15 mouse cellular contexts compared by ENCODE assay signal in genomic region chr12:51636260-51636659, GRCm38 (mm10). TPM values are rescaled to one million over a fixed set of nuclear protein-coding genes. Genes with fewer than 3 reads are reported as not detected.
"Had no signal": no experiment of that assay in that cellular context is flagged by ENCODE, and none has a peak within 500 bp of the region (broad histone marks: within the 10 kb centered on the region; RNA-seq: fewer than 3 reads in every experiment).

No protein-coding gene starts in this region.

- H3K27me3 ChIP-seq: kidney, embryonic 15.5 days; limb, embryonic 13.5 days; lung, embryonic 15.5 days; megakaryocyte, embryonic 14.5 days; midbrain, embryonic 15.5 days; neural tube, embryonic 12.5 days had no signal

- ATAC-seq: midbrain, embryonic 15.5 days had no signal

- H3K4me3 ChIP-seq: kidney, embryonic 15.5 days; limb, embryonic 13.5 days; lung, embryonic 15.5 days; megakaryocyte, embryonic 14.5 days; midbrain, embryonic 15.5 days; neural tube, embryonic 12.5 days had no signal

- H3K9ac ChIP-seq: kidney, embryonic 15.5 days; limb, embryonic 13.5 days; lung, embryonic 15.5 days; midbrain, embryonic 15.5 days; neural tube, embryonic 12.5 days had no signal

- H3K27ac ChIP-seq: kidney, embryonic 15.5 days; limb, embryonic 13.5 days; lung, embryonic 15.5 days; macrophage; midbrain, embryonic 15.5 days; neural tube, embryonic 12.5 days; stomach, postnatal 0 days had no signal

- H3K4me2 ChIP-seq: kidney, embryonic 15.5 days; limb, embryonic 13.5 days; lung, embryonic 15.5 days; midbrain, embryonic 11.5 days; midbrain, embryonic 15.5 days; neural tube, embryonic 12.5 days had no signal

- DNase-seq: kidney, postnatal 14 days; left cerebral cortex, postnatal 4 days; lung, postnatal 14 days; thymus, postnatal 4 days had no signal

- H3K36me3 ChIP-seq: lung, embryonic 15.5 days; midbrain, embryonic 15.5 days had no signal

- H3K9me3 ChIP-seq: kidney, embryonic 15.5 days; limb, embryonic 13.5 days; lung, embryonic 15.5 days; megakaryocyte, embryonic 14.5 days; midbrain, embryonic 15.5 days; neural tube, embryonic 12.5 days had no signal

- H3K4me1 ChIP-seq: kidney, embryonic 15.5 days; lung, embryonic 15.5 days; midbrain, embryonic 15.5 days; neural tube, embryonic 12.5 days had no signal

RNA-seq across cellular contexts. Expression of gene Coch, which starts 43.1 kb away (rescaled TPM):
- total RNA-seq: monocyte, adult 5-6 weeks; neutrophil, adult 5-6 weeks had no signal
- polyA plus RNA-seq: macrophage had no signal
